Mouse (Mus musculus) MEL (cell line): ENCODE results near the gene Rab7b.

Experiments used
- BHLHE40 ChIP-seq: IDR thresholded peaks from 2 replicates; pipeline ENCODE4 v1.6.1; 2012; ENCODE audit warnings: low read depth, mild to moderate bottlenecking, inconsistent platforms, low read length, improper control_type of control experiment, borderline replicate concordance
- CHD2 ChIP-seq: IDR thresholded peaks from 2 replicates; pipeline ENCODE4 v1.6.1; 2011; ENCODE audit warnings: low read length, improper control_type of control experiment
- CTCF ChIP-seq, 3 experiments: IDR thresholded peaks in 2 of 3; conservative IDR thresholded peaks in 1 of 3; 2 replicates each; pipeline ENCODE4 v1.5.1; 2011 to 2012; ENCODE audit warnings: low read length in 3 of 3, low read depth in 2 of 3, mild to moderate bottlenecking in 2 of 3, improper control_type of control experiment in 1 of 3, inconsistent platforms in 1 of 3, mixed read lengths in 1 of 3, moderate library complexity in 1 of 3; ENCODE audit not compliant: control insufficient read depth in 1 of 3, insufficient read depth in 1 of 3, poor library complexity in 1 of 3, severe bottlenecking in 1 of 3
- EP300 ChIP-seq, 2 experiments: IDR thresholded peaks; 2 replicates each; pipeline ENCODE4 v1.6.1; 2011; ENCODE audit warnings: improper control_type of control experiment in 2 of 2, low read length in 2 of 2, low read depth in 1 of 2, mild to moderate bottlenecking in 1 of 2
- GATA1 ChIP-seq: IDR thresholded peaks from 2 replicates; pipeline ENCODE4 v1.6.1; 2011; ENCODE audit warnings: low read depth, low read length, improper control_type of control experiment
- HCFC1 ChIP-seq: IDR thresholded peaks from 2 replicates; pipeline ENCODE4 v1.6.1; 2012; ENCODE audit warnings: low read depth, mild to moderate bottlenecking, inconsistent platforms, low read length, improper control_type of control experiment, moderate library complexity
- KAT2A ChIP-seq: conservative IDR thresholded peaks from 2 replicates; pipeline ENCODE4 v1.6.1; 2012; ENCODE audit warnings: low read depth, low read length, improper control_type of control experiment, inconsistent platforms
- POLR2A ChIP-seq, 2 experiments: IDR thresholded peaks; 2 replicates each; pipeline ENCODE4 v1.6.1; 2011 to 2012; ENCODE audit warnings: low read length in 2 of 2, mild to moderate bottlenecking in 2 of 2, control low read depth in 1 of 2, improper control_type of control experiment in 1 of 2, low read depth in 1 of 2, moderate library complexity in 1 of 2; ENCODE audit not compliant: control insufficient read depth in 1 of 2, insufficient read depth in 1 of 2, poor library complexity in 1 of 2
- RAD21 ChIP-seq: IDR thresholded peaks from 2 replicates; pipeline ENCODE4 v1.6.1; 2011; ENCODE audit warnings: mild to moderate bottlenecking, low read depth, low read length, improper control_type of control experiment
- UBTF ChIP-seq: IDR thresholded peaks from 2 replicates; pipeline ENCODE4 v1.6.1; 2012; ENCODE audit warnings: low read depth, mild to moderate bottlenecking, inconsistent platforms, low read length, improper control_type of control experiment, moderate library complexity, borderline replicate concordance; ENCODE audit not compliant: insufficient read depth
- ZMIZ1 ChIP-seq: IDR thresholded peaks from 2 replicates; pipeline ENCODE4 v1.6.1; 2012; ENCODE audit warnings: low read depth, mild to moderate bottlenecking, inconsistent platforms, low read length, improper control_type of control experiment, moderate library complexity

DNA sequence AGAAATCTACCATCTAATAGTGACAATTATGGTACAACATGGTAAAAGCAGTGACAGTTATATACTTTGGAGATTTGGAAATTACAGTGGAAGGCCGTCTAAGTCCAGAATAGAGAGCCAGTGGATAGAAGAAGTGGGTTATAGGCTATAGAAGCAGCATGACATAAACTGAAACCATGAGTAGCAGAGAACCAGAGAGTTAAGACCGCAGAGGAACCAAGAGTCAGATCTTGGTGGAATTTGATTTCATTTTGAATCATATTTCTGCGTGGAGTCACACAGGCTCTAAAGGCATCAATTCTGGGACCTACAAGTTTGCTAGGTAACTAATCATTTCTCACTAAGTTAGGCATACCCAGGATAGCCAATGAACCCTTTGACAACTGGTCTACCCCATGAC lies 10.3 kb downstream of the Rab7b start:
- TF ChIP-seq HCFC1 (no peak), BHLHE40 (no peak), CHD2 (no peak), GATA1 (no peak), EP300 (IDR thresholded peaks at IDR 0.05; ENCODE audit: low read depth in 1 of 2, low read length in 2 of 2) (no peak), CTCF (IDR thresholded peaks at IDR 0.05 in 2 of 3, conservative IDR thresholded peaks at IDR 0.05 in 1 of 3; ENCODE audit: control insufficient read depth in 1 of 3, insufficient read depth in 1 of 3, low read depth in 2 of 3, low read length in 3 of 3, poor library complexity in 1 of 3, severe bottlenecking in 1 of 3) (no peak; a peak in 1 of 6 replicates), KAT2A (no peak), ZMIZ1 (no peak), POLR2A (IDR thresholded peaks at IDR 0.05; ENCODE audit: control insufficient read depth in 1 of 2, insufficient read depth in 1 of 2, low read depth in 1 of 2, low read length in 2 of 2, poor library complexity in 1 of 2) (no peak), UBTF (no peak), RAD21 (no peak)
